Mouse (Mus musculus) erythroblast, embryonic 14.5 days (primary cell): ENCODE measurements around the gene Sfxn5.

Experiments
- GATA1 ChIP-seq: IDR thresholded peaks from 2 replicates; pipeline ENCODE4 v1.6.1; 2012; ENCODE audit warnings: low read length, inconsistent platforms, mixed read lengths
- TAL1 ChIP-seq: IDR thresholded peaks from 3 replicates; pipeline ENCODE4 v1.6.1; 2012; ENCODE audit warnings: low read length, inconsistent platforms, mixed read lengths

DNA sequence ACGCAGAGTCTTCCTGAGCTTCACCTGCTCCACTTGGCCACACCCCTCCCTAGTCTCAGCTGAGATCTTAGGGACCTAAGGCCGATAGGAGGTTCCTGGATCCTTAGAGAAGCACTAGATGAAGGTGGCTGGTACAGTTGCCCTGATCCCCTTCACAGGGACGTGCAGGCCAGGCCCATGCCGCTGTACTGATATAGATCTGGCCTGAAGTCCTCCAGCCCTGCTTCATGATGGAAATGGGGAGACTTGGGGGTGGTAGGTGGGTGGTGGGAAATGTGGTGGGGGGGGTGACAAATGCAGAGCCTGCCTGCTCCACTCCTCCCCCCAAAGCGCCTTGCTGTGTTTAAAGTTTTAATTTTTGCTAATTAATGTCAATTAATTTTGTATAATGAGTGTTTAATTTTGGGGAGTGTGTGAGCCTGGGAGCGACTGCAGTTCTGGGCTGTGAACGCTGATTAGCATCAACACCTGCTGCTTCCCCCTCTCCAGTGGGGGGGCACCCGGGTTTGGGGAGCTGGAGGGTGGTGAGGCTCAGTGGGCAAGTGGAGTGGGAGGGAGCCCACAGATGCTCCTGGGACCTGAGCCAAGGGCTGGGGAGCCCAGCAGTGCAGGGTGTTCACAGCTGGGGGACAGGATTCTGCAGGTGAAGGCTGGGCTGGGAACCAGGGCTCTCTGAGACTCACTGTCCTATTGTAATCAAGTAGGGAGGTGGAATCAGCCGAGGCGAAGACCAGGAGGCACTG, 95.5 kb downstream of the Sfxn5 start:
- TF ChIP-seq TAL1 = no peak
- TF ChIP-seq GATA1 = no peak
